Mouse (Mus musculus): ENCODE results near the gene Actr3b.

DNA sequence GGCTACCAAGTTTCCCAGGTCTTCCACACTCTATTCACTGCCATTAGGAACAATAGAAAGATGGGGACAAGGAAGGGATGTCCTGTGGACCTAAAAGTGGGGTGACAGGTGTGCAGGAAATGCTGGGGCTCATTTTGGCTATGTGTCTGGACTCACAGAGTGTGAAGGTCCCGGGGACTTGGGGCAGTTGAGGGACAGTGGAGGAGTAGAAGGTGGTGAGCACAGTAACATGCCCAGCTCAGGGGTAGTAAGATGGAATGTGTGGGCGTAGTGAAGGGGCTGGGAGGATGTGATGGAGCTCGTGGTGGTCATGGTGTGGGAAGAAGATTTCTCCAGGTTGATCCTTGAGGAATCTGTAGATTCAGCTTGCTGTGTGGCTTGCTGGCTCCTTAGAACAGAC, 118.2 kb downstream of the Actr3b start:
- TF ChIP-seq CTCF (IDR thresholded peaks at IDR 0.05; ENCODE audit: low read depth): no peak
- no peak for TF ChIP-seq EP300 (optimal IDR thresholded peaks at IDR 0.05)
